Mouse (Mus musculus) heart, postnatal 0 days (tissue): Measurements from ENCODE around the gene Sp6.

Source experiments
- CTCF ChIP-seq: IDR thresholded peaks from 2 replicates; pipeline ENCODE4 v1.5.1; 2016; ENCODE audit warnings: antibody characterized with exemption, control low read depth, low read depth
- EP300 ChIP-seq: IDR thresholded peaks from 2 replicates; pipeline ENCODE4 v1.6.1; 2016; ENCODE audit warnings: antibody characterized with exemption, low read depth

DNA sequence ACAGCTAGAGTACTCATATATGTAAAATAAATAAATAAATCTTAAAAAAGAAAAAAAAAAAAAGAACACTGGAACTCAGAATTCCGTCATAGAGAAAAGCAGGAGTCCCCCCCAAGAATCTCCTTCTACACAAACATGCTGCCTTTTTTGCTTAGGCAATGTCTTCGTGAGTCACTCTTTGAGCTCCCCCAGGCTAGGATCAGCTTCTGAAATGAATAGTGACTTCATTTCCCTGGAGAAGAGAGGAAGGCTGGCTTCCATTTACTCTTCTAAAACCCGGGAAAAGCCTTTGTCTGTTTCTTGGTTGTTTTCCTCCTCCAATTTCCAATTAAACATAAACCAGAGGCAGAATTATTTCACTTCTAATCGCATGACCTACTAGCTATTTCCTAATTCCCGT lies 40.3 kb upstream of the Sp6 start:
- TF ChIP-seq EP300 (no peak), CTCF (no peak)
